Mouse (Mus musculus) spleen, postnatal 10 days (tissue): ENCODE measurements at regions not wholly inside any gene's neighbourhood (a gene's known extent, or its start where the extent isn't known, plus 50 kb on each side); places are given as distances from the start of the nearest gene placed in this dataset.

Source experiments
- DNase-seq, 2 experiments: peaks; one replicate each; pipeline ENCODE4 v3.0.0; 2021 to 2022; ENCODE audit warnings: low spot score in 2 of 2

DNA sequence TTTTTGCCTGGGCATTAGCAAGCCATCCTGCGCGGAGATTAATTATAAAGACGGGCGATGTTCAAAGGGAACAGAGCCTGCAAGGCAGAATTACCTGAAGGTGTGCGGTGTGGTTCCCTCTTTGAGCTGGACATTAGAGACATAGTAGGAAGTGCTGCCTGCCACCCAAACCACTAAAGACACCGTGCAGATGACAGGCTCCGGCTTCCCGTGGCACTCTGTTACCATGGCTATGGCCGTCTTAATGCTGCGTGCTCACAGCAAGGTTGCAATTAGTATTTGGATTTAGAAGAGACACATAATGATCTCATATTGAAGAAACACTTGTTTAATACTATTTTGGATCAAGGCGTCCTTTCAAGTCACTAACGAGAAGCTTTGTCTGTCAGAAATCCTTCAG lies 95.0 kb upstream of the Sox5 start:
- DNase-seq = no peak

DNA sequence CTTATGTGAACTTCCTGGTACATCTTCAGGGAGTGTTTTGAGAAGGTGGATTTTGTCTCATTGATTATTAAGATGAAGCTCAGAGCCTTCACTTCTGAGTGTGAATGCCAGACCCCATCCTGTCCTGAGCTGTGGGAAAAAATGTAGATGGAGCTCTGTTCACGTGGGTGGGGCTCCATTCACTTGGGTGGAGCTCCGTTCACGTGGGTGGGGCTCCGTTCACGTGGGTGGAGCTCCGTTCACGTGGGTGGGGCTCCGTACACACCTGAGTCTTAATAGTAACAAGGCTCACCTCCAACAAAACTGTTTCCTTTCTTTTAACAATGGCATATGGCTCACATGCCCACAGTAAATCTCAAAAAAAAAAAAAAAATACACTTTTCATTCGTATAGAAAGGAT lies 94.1 kb upstream of the Sox5 start:
- DNase-seq = no peak

DNA sequence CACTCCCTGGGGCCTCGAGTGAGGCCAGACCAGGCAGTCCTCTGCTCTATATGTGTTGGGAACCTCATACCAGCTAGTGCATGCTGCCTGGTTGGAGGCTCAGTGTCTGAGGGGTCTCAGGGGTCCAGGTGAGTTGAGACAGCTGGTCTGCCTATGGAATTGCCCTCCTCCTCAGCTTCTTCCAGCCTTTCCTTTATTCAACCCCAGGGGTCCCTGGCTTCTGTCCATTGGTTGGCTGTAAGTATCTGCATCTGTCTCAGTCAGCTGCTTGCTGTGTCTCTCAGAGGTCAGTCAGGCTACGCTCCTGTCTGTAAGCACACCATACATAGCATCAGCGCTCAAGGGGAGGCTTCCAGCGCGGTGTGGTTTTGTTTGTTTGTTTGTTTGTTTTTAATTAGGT lies 92.5 kb upstream of the Sox5 start:
- DNase-seq = no peak

DNA sequence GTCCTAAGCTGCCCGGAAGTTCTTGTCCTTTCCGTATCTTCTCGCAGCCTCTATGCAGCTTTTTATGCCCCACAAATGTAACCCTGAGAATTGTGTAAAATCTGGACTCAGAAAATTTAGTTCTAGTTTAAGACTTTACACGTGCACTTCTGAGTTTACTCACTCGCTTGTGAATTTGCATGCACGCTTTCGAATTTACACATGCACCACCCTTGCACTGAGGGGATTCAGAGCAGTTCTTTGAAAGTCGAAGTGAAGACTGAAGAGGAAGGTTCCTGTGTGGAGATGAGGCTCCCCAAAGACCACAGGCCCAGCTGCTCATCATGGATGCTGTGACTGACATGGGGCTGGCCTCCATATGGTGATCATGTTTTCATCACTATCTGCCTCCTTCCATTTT lies 89.2 kb upstream of the Sox5 start:
- DNase-seq = no peak

DNA sequence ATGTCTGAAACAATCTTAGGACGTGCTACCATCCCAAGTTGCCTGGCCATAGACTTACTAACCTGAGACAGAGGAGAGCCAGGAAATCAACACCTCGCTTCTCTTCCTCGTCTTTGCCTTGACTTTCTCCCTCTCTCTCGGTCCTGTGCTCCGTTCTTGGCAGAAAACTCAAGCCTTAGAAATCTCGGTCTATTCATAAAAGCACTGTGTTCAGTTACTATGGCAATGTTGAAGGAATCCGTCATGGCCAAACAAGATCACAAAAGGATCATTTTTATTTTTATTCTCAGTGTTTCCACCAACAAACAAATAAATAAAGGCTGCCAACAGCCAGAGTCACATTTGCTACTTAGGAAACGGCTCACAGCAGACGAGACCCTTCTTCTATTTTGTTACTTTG lies 85.6 kb upstream of the Sox5 start:
- DNase-seq = no peak

DNA sequence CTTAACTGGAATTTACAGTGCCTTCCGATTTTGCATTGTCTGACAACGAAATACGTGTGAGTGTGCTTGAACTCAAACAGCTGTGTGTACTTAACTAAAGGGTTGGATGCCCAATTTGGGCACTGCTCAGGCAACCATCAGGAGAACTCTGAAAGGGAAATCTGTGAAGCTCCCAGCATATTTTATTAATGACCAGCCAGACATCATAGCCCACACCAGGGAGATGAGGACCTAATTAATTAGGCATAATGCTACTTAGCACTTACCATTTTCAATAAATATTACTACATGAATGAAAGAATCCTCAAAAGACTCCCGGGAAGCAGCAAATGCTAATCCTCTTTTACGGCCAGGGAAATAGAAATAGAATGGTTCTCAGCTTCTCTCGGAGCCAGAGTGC lies 82.2 kb upstream of the Sox5 start:
- DNase-seq = no peak

DNA sequence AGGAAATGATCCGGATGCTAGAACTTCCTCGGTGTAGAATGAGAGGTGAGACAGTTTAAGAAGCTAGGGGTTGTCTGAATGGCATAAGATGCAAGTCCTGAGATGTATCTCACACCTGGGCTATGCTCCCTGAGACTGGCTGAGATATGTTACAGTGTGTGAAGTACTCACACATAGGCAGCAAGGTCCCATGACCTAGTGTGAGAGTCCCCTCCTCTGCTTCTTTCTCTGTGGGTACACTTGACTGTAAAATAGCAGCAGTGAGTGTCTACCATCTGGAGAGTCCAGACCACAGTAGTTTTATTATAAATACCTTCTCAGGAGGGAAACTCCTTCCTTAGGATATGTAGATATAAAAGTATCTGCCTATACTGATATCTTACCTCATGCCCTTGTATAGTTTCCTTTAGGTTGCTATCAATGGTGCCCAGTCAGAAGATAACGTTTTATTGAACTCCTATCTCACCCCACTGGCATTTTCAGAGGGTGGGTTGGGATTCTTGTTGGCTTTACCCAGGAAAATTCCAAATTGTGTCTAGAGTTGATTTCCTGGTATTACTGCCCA lies 81.7 kb upstream of the Sox5 start:
- no peak for DNase-seq

DNA sequence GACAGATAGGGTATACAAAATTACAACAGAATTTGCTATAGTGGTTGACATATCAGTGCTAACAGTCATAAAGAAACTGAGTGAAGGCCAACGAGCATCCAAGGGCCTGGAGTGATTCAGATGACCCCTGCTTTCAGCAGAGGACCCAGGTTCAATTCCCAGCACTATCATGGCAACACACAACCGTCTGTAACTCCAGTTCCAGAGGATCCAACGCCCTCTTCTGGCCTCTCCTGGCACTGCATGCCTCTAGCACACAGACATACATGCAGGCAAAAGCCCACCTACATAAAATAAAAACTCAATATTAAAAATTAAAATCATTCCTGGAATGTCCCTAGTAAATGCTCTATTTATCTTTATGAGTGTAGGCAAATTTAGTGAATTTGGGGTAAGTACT lies 59.7 kb upstream of the Sox5 start:
- no peak for DNase-seq

DNA sequence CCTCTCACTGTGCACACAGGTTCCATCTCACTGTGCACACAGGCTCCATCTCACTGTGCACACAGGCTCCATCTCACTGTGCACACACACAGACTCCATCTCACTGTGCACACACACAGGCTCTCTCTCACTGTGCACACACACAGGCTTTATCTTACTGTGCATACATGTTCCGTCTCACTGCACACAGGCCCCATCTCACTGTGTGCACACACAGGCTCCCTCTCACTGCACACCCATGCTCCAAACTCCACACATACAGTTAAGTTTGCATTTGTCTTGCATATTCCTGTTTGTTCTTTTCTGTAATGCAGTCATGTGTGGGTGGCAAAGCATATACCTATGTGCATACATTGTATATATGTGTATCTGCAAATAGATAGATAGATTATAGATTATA lies 57.6 kb upstream of the Sox5 start:
- DNase-seq = no peak

DNA sequence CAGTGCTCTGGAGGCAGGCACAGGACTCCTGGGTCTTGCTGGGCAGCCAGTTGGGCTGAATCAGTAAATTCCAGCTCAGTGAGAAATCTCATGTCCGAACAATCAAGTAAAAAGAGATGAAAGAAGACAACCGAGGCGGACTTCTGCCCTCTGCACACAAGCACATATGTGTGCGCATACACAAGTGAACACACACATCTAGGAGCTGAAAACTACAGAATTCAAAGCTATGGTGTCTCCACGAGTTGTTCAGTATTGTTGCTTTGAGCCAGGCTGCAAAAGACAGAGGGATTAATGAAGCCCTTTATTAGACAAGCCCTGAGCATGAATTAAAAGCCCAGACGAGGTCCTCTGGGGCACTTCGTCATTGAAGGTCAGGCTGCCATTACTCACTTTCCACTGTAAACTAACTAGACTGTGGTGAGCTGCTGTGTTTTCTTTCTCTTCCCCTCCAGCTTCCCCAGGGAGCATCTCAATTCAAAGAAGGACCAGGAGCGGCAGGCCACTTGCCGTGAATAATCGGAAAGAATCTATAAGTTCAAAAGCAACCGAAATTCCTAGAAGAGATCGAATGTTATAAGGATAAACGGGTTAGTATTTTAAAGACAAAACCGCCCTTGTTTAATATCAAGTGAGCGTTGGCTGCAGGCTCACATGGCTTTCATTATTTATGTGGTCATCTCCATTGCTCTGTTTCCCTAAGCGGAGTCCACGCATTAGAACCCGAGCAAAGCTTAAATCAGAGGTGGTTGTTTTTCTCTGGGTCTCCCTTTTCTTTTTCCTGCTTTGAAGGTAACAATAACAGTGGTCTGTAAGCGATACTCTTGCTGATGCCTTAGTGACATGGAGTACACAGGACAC lies 52.8 kb upstream of the Sox5 start:
- no peak for DNase-seq
